Mouse (Mus musculus) lung, postnatal 0 days (tissue): ENCODE results near the gene Tubb2b.

ENCODE experiments used
- CTCF ChIP-seq: IDR thresholded peaks from 2 replicates; pipeline ENCODE4 v1.5.1; 2016; ENCODE audit warnings: antibody characterized with exemption, mild to moderate bottlenecking
- EP300 ChIP-seq: IDR thresholded peaks from 2 replicates; pipeline ENCODE4 v1.6.1; 2016; ENCODE audit warnings: antibody characterized with exemption, mild to moderate bottlenecking, control low read depth

DNA sequence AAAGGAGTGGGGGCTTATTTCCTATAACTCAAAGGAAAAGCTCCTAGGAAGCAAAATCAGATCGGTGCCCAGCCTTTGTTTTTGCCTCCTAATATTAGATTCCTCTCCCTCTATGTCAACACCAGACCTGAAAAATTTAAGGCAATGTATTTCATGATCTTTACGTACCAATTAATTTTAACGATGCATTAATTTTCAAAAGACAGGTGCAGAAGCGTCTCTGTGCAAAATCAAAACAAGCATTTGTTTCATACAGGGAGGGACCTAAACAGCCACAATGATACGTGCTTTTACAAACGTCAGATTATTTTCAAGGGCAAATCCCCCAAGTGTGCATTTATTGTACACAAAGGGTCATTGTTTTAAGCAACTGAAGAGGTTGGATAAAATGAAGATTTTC is 2.6 kb upstream of the Tubb2b start:
- no peak for TF ChIP-seq CTCF
- no peak for TF ChIP-seq EP300
